Mouse (Mus musculus) heart, embryonic 16.5 days (tissue): ENCODE results near the gene Gm4027. TPM values are rescaled to one million over a fixed set of nuclear protein-coding genes. Genes with fewer than 3 reads are reported as not detected.
"Not testable (repeated sequence)": the region's sequence is repeated elsewhere in the genome, so short reads cannot be mapped to it uniquely, and the experiment has no call there.

ENCODE experiments used
- ATAC-seq: fragments of 200-750 bp; cut with Nextera tagmentation; replicated peaks from 2 replicates; pipeline ENCODE4 v1.8.0; 2017; ENCODE audit warnings: moderate number of reproducible peaks; ENCODE audit not compliant: insufficient read depth, low FRiP score; ENCODE audit errors: extremely low read depth
- H3K27ac ChIP-seq: fragments of 300-500 bp; sonication (generic); 2 replicates; pipeline ENCODE4 v1.5.1; 2014; ENCODE audit warnings: mild to moderate bottlenecking, low read length, control low read depth, moderate library complexity
- H3K27me3 ChIP-seq: fragments of 300-500 bp; sonication (generic); 2 replicates; pipeline ENCODE4 v1.6.1; 2014; ENCODE audit warnings: low read length, mixed read lengths; ENCODE audit not compliant: control insufficient read depth, insufficient read depth
- H3K36me3 ChIP-seq: fragments of 300-500 bp; sonication (generic); 2 replicates; pipeline ENCODE4 v1.6.1; 2014; ENCODE audit not compliant: control insufficient read depth, insufficient read depth
- H3K4me1 ChIP-seq: fragments of 300-500 bp; sonication (generic); 2 replicates; pipeline ENCODE4 v1.6.1; 2014; ENCODE audit warnings: low read length, mixed read lengths; ENCODE audit not compliant: control insufficient read depth, insufficient read depth
- H3K4me2 ChIP-seq: fragments of 300-500 bp; sonication (generic); 2 replicates; pipeline ENCODE4 v1.6.1; 2014; ENCODE audit warnings: low read depth, mild to moderate bottlenecking, control low read depth, low read length
- H3K4me3 ChIP-seq: fragments of 300-500 bp; sonication (generic); 2 replicates; pipeline ENCODE4 v1.5.1; 2014; ENCODE audit warnings: mild to moderate bottlenecking, control low read depth, low read length
- H3K9ac ChIP-seq: fragments of 300-500 bp; sonication (generic); 2 replicates; pipeline ENCODE4 v1.6.1; 2014; ENCODE audit warnings: low read length, control low read depth
- H3K9me3 ChIP-seq: fragments of 300-500 bp; sonication (generic); replicated peaks from 2 replicates; pipeline ENCODE4 v1.6.1; 2016; ENCODE audit warnings: low read length; ENCODE audit not compliant: control insufficient read depth
- WGBS: fragments of 180-500 bp; shearing (Covaris S2); extraction: QIAGEN DNeasy Blood & Tissue Kit; methylation state at CpG from one replicate; pipeline ENCODE4 v1.1.7; 2014; 5-methylcytosine and 5-hydroxymethylcytosine counted together
- polyA plus RNA-seq: library from polyadenylated mRNA; unstranded; fragments of >200 nt; fragmentation: Nextera tagmentation; extraction: Ambion mirVana; gene quantifications from 2 replicates; pipeline ENCODE4 v1.2.1, GENCODE M21; 2015

Gm4027 gene
- polyA plus RNA-seq, result not detected in 2 replicates

DNA sequence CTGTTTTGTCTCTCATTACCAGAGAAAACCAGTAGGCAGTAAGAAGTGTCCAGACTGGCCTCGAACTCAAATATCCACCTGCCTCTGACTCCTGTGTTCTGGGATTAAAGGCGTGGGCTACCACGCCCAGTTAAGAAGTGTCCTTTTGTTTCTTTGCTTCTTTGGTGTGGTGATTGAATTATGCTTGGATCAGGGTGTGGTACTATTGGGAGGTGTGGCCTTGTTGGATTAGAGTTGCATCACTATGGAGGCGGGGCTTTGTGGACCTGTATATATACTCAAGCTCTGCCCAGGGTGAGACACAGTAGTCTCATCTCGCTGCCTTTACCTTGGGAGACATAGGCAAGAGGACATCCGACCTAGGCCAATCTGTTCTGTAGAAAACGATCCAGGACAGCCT is at the start of gene Gm4027:
TSS of gene Gm4027 (plus strand) at position 301 of the 400 bp plus-strand sequence.
- not testable (repeated sequence) for H3K4me3 ChIP-seq, H3K4me1 ChIP-seq, H3K4me2 ChIP-seq, H3K27me3 ChIP-seq, H3K36me3 ChIP-seq, H3K27ac ChIP-seq, H3K9ac ChIP-seq, ATAC-seq, H3K9me3 ChIP-seq
- WGBS, result 81% methylated on average over 4 of the region's 7 CpGs

DNA sequence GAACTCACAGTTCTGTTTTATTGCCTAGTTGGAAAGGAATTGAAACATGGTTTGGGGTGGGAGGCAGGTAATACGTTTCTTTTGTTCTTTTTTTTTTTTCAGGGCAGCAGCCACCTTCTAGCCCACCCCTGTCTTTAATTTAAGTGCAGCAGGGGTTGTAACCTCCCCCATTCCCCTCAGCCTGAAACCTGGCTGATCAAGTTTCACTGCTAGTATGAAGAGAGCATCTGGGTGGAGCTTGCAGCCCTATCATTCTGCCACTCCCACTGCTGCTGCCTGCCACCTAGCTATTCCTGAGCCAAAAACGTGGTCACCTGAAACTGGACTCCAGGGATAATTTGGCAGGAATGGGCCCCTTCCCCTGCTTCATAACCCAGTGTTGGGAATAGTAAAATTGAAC is 17.3 kb upstream of the Gm4027 start:
- not testable (repeated sequence) for H3K27ac ChIP-seq, H3K9me3 ChIP-seq, H3K4me3 ChIP-seq, ATAC-seq, H3K4me2 ChIP-seq, H3K36me3 ChIP-seq, H3K27me3 ChIP-seq, H3K4me1 ChIP-seq, H3K9ac ChIP-seq
- WGBS, result 14% methylated on average over 2 of the region's 2 CpGs

DNA sequence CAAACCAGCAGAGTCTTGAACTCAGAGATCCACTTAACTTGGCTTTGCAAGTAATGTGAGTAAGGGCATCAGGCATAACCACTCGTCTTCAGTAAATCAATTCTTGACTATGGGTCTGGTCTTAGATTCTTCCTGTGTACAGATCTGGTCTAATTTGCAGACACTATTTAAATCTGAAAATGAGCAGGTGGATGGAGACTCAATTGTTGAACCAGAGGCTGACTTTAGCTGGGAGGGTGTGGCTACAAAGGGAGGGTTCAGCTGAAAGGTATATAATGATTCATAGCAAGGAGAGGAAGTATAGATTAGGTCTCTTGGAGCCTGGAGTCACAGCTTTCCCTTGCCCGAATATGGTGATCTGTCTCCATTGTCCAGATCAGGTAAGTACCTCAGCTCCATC is 16.3 kb upstream of the Gm4027 start, which contains the start of gene Oog1:
TSS of gene Oog1 (plus strand) at position 301 of the 400 bp plus-strand sequence.
- not testable (repeated sequence) for ATAC-seq, H3K36me3 ChIP-seq, H3K27ac ChIP-seq, H3K4me3 ChIP-seq, H3K27me3 ChIP-seq, H3K9me3 ChIP-seq, H3K9ac ChIP-seq, H3K4me2 ChIP-seq, H3K4me1 ChIP-seq
- 58% methylated on average over 1 of the region's 2 CpGs for WGBS

GRCm38 (mm10) chr12:87644520-87644919 is 25.9 kb downstream of the Gm4027 start, which contains the start of gene Gm16381:
Gm16381 (minus strand) TSS chr12:87644620.
- ATAC-seq, H3K9me3 ChIP-seq, H3K9ac ChIP-seq, H3K4me1 ChIP-seq, H3K27me3 ChIP-seq, H3K36me3 ChIP-seq, H3K4me2 ChIP-seq, H3K27ac ChIP-seq, H3K4me3 ChIP-seq: not testable (repeated sequence)
- WGBS, result 64% methylated on average over 1 of the region's 2 CpGs

DNA sequence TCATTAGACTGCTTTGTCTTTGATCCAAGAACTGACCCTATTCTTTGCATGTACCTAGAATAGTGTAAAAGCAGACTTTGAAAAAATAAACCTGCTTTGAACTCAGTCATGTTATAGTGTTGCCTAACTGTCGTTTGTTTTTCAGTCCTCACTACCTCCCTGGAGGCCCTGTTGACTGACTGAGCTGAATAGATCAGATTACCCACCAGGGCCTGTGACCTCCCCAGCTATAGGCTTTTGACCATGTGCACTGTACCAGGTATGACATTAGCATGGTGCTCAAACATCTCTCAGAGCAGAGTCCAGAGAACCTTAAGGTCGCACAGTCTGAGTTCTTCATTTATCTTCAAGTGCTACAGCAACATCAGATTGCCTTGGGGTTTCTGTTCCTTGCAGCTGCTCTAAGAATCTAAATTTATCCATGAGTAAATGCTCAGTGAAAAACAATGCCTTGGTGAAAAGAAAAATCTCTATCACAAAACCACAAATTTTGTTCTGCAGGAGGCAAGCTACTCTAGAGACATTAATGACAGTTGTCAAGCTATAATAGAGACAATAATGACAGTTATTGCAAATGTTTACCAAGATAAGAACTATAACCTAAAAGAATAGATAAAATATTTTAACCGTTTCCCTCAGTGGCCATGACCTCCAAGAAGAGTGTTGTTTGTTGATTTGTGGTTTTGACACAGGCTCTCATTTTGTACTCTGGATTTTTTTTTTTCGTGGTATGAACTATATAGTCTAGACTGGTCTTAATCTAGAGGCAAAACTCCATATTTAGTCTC is 34.4 kb downstream of the Gm4027 start:
- not testable (repeated sequence) for H3K4me2 ChIP-seq, ATAC-seq, H3K4me3 ChIP-seq, H3K27me3 ChIP-seq, H3K36me3 ChIP-seq, H3K9me3 ChIP-seq, H3K27ac ChIP-seq, H3K9ac ChIP-seq, H3K4me1 ChIP-seq
- WGBS, result 53% methylated on average over 2 of the region's 4 CpGs

Other genes with a start within 250 kb of the Gm4027 start
- gene Sptlc2, start 230.5 kb upstream of the Gm4027 start, polyA plus RNA-seq, result 68.0 and 69.8 TPM in 2 replicates
- 217 and 223 TPM in 2 replicates for gene Slirp, start 175.0 kb upstream of the Gm4027 start, polyA plus RNA-seq
- gene Alkbh1, start 174.9 kb upstream of the Gm4027 start, polyA plus RNA-seq, result 33.9 and 37.5 TPM in 2 replicates
- gene Snw1, start 146.6 kb upstream of the Gm4027 start, polyA plus RNA-seq, result 76.5 and 88.9 TPM in 2 replicates
- not detected in 2 replicates for gene Gm5788, start 124.1 kb upstream of the Gm4027 start, polyA plus RNA-seq
- gene Gm8300, start 104.6 kb upstream of the Gm4027 start, polyA plus RNA-seq, result not detected in 2 replicates
- not detected in 2 replicates for gene Oog1, start 16.2 kb upstream of the Gm4027 start, polyA plus RNA-seq
- gene Gm16381, start 25.8 kb downstream of the Gm4027 start, polyA plus RNA-seq, result not detected in 2 replicates
- gene Gm21319, start 156.9 kb downstream of the Gm4027 start, polyA plus RNA-seq, result not detected in 2 replicates
- gene Gm21936, start 176.6 kb downstream of the Gm4027 start, polyA plus RNA-seq, result not detected in 2 replicates
- not detected in 2 replicates for gene BB287469, start 197.7 kb downstream of the Gm4027 start, polyA plus RNA-seq
- not detected in 2 replicates for gene Gm2001, start 223.5 kb downstream of the Gm4027 start, polyA plus RNA-seq